Mouse (Mus musculus) heart, embryonic 16.5 days (tissue): ENCODE measurements at regions not wholly inside any gene's neighbourhood (a gene's known extent, or its start where the extent isn't known, plus 50 kb on each side); places are given as distances from the start of the nearest gene placed in this dataset.
A peak's percentile ranks its signal among the peaks of the same experiment; 100 is the strongest.

Experiments used
- ATAC-seq: fragments of 200-750 bp; cut with Nextera tagmentation; replicated peaks from 2 replicates; pipeline ENCODE4 v1.8.0; 2017; ENCODE audit warnings: moderate number of reproducible peaks; ENCODE audit not compliant: insufficient read depth, low FRiP score; ENCODE audit errors: extremely low read depth
- H3K27ac ChIP-seq: fragments of 300-500 bp; sonication (generic); 2 replicates; pipeline ENCODE4 v1.5.1; 2014; ENCODE audit warnings: mild to moderate bottlenecking, low read length, control low read depth, moderate library complexity
- H3K27me3 ChIP-seq: fragments of 300-500 bp; sonication (generic); 2 replicates; pipeline ENCODE4 v1.6.1; 2014; ENCODE audit warnings: low read length, mixed read lengths; ENCODE audit not compliant: control insufficient read depth, insufficient read depth
- H3K36me3 ChIP-seq: fragments of 300-500 bp; sonication (generic); 2 replicates; pipeline ENCODE4 v1.6.1; 2014; ENCODE audit not compliant: control insufficient read depth, insufficient read depth
- H3K4me1 ChIP-seq: fragments of 300-500 bp; sonication (generic); 2 replicates; pipeline ENCODE4 v1.6.1; 2014; ENCODE audit warnings: low read length, mixed read lengths; ENCODE audit not compliant: control insufficient read depth, insufficient read depth
- H3K4me2 ChIP-seq: fragments of 300-500 bp; sonication (generic); 2 replicates; pipeline ENCODE4 v1.6.1; 2014; ENCODE audit warnings: low read depth, mild to moderate bottlenecking, control low read depth, low read length
- H3K4me3 ChIP-seq: fragments of 300-500 bp; sonication (generic); 2 replicates; pipeline ENCODE4 v1.5.1; 2014; ENCODE audit warnings: mild to moderate bottlenecking, control low read depth, low read length
- H3K9ac ChIP-seq: fragments of 300-500 bp; sonication (generic); 2 replicates; pipeline ENCODE4 v1.6.1; 2014; ENCODE audit warnings: low read length, control low read depth
- H3K9me3 ChIP-seq: fragments of 300-500 bp; sonication (generic); replicated peaks from 2 replicates; pipeline ENCODE4 v1.6.1; 2016; ENCODE audit warnings: low read length; ENCODE audit not compliant: control insufficient read depth
- WGBS: fragments of 180-500 bp; shearing (Covaris S2); extraction: QIAGEN DNeasy Blood & Tissue Kit; methylation state at CpG from one replicate; pipeline ENCODE4 v1.1.7; 2014; 5-methylcytosine and 5-hydroxymethylcytosine counted together

DNA sequence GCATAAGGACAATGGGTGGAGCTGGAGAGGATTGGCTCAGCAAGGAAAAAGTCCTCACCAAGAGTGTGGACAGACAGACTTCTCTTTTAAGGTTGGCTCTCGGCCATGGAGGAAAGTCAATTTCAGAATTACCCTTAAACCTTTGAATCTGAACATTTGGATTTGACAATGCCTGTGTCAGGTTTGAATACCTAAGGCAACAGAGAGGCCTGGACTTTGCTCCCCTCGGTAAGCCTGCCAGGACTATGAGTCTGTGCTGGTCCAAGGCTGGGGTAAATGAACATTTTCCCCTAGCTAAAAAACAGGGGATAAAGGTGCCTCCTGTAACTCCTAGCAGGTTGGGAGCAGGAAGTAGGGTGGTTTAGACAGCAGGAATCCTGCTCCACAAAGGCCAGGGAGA lies 68.8 kb upstream of the Slc6a6 start:
- H3K9ac ChIP-seq: no peak overlapping the region
- WGBS: 70% methylated on average over 2 of the region's 2 CpGs

DNA sequence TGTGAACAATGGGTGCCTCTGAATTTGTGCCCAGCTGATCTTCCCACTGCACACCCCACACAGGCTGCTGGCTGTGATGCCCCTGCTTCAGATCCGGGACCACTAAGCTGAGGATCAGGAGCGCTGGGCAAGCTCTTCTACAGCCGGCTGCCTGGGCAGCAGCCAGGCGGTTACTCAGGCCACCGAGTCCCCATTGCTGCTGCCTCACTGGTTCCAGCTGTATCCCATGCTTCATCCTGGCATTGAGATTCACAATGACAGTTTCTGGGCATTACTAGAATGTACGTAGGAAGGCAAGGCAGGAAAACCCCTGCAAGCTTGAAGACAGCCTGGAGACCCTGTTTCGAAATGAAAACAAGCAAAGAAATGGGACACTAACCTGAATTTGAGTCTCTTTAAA lies 67.3 kb upstream of the Slc6a6 start:
- Histone ChIP-seq H3K9me3 (peaks cover 5% of the 10 kb centered on the region), H3K9ac (no peak overlapping the region; the same call in 1 of the 2 replicates), H3K4me3 (peak overlapping the region; percentile 41), H3K27me3 (no peaks in the 10 kb centered on the region), H3K27ac (no peak overlapping the region), H3K4me1 (peaks cover 20% of the 10 kb centered on the region), H3K36me3 (no peaks in the 10 kb centered on the region), H3K4me2 (peak overlapping the region; percentile 53)
- ATAC-seq: no peak
- WGBS: 70% methylated on average over 7 of the region's 7 CpGs

More for the DNA sequence above, 68.8 kb upstream of the Slc6a6 start:
- H3K36me3 ChIP-seq: no peaks in the 10 kb centered on the region
- no peak overlapping the region for H3K27ac ChIP-seq
- H3K27me3 ChIP-seq: no peaks in the 10 kb centered on the region
- H3K9me3 ChIP-seq: peaks cover 5% of the 10 kb centered on the region
- no peak overlapping the region for H3K4me2 ChIP-seq
- ATAC-seq: no peak
- H3K4me3 ChIP-seq: no peak overlapping the region
- peaks cover 15% of the 10 kb centered on the region for H3K4me1 ChIP-seq

DNA sequence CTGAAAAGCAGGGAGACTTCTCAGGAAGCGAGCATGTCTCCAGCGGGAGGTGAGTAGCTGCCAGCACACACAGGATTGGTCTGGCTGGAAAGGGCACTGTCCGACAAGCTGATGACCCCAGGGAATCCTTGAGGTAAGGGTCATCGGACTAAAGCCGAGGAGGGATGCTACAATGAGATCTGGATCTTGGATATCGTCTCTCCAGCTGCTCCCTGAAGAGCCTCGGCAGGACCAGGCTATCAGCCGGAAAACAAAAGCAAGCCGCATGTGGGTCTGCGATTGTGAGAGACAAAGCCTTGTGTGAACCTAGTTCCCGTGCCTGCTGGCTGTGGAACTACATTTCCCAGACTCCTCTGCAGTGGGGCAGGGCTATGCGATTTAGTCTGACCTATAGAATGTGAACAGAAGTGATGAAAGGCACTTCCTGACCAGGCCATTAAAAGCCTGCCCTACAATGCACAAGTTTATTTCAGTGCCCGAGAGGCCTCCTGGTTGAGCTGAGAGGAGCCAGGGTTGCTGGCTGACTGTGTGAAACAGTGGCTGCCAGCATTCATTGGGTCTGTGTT lies 66.7 kb upstream of the Slc6a6 start:
- 2% methylated on average over 13 of the region's 13 CpGs for WGBS
- Histone ChIP-seq H3K9ac (peak overlapping the region; percentile 51), H3K9me3 (peaks cover 5% of the 10 kb centered on the region)

GRCm38 (mm10) chr6:91617685-91618084 lies 66.2 kb upstream of the Slc6a6 start:
- Histone ChIP-seq H3K36me3 (no peaks in the 10 kb centered on the region), H3K4me1 (peaks cover 20% of the 10 kb centered on the region), H3K27me3 (no peaks in the 10 kb centered on the region), H3K27ac (peak overlapping the region; percentile 68), H3K4me3 (0 out of 2 replicates have a peak overlapping the region, but pooled peaks have one; percentile 41), H3K9ac (peak overlapping the region; percentile 51), H3K9me3 (peaks cover 4% of the 10 kb centered on the region), H3K4me2 (peak overlapping the region; percentile 53)
- no peak; the same call in 1 of the 2 replicates for ATAC-seq
- 46% methylated on average over 10 of the region's 10 CpGs for WGBS

More for the DNA sequence above, 66.7 kb upstream of the Slc6a6 start:
- Histone ChIP-seq H3K36me3 (no peaks in the 10 kb centered on the region), H3K4me3 (peak overlapping the region; percentile 41), H3K27ac (peak overlapping the region; percentile 68), H3K4me1 (peaks cover 20% of the 10 kb centered on the region), H3K4me2 (peak overlapping the region; percentile 53), H3K27me3 (no peaks in the 10 kb centered on the region)
- peak; percentile 91 for ATAC-seq

- 82% methylated on average over 6 of the region's 6 CpGs for WGBS
- Histone ChIP-seq H3K4me1 (peaks cover 20% of the 10 kb centered on the region), H3K27ac (no peak overlapping the region), H3K4me3 (no peak overlapping the region), H3K9ac (no peak overlapping the region), H3K27me3 (no peaks in the 10 kb centered on the region), H3K36me3 (no peaks in the 10 kb centered on the region), H3K4me2 (no peak overlapping the region), H3K9me3 (no peaks in the 10 kb centered on the region)
- no peak for ATAC-seq
Observed at GRCm38 (mm10) chr6:91619009-91619408, 64.8 kb upstream of the Slc6a6 start.

GRCm38 (mm10) chr6:91619735-91620732 lies 63.8 kb upstream of the Slc6a6 start:
- no peak overlapping the region for H3K4me2 ChIP-seq
- peaks cover 20% of the 10 kb centered on the region for H3K4me1 ChIP-seq
- no peaks in the 10 kb centered on the region for H3K9me3 ChIP-seq
- 62% methylated on average over 13 of the region's 13 CpGs for WGBS
- H3K36me3 ChIP-seq: no peaks in the 10 kb centered on the region
- H3K4me3 ChIP-seq: no peak overlapping the region
- H3K27ac ChIP-seq: no peak overlapping the region
- no peak for ATAC-seq
- no peaks in the 10 kb centered on the region for H3K27me3 ChIP-seq
- no peak overlapping the region for H3K9ac ChIP-seq

GRCm38 (mm10) chr6:91621437-91621836 lies 62.4 kb upstream of the Slc6a6 start:
- Histone ChIP-seq H3K4me2 (no peak overlapping the region), H3K27ac (no peak overlapping the region), H3K27me3 (no peaks in the 10 kb centered on the region), H3K4me1 (peaks cover 20% of the 10 kb centered on the region), H3K4me3 (no peak overlapping the region), H3K9ac (no peak overlapping the region), H3K9me3 (no peaks in the 10 kb centered on the region), H3K36me3 (no peaks in the 10 kb centered on the region)
- ATAC-seq: no peak
- 86% methylated on average over 3 of the region's 3 CpGs for WGBS

GRCm38 (mm10) chr6:91622425-91622824 lies 61.4 kb upstream of the Slc6a6 start:
- H3K9ac ChIP-seq: no peak overlapping the region
- H3K4me2 ChIP-seq: no peak overlapping the region
- H3K4me1 ChIP-seq: peaks cover 15% of the 10 kb centered on the region
- ATAC-seq: no peak
- no peak overlapping the region for H3K4me3 ChIP-seq
- H3K27me3 ChIP-seq: no peaks in the 10 kb centered on the region
- WGBS: 40% methylated on average over 3 of the region's 3 CpGs
- H3K36me3 ChIP-seq: no peaks in the 10 kb centered on the region
- no peak overlapping the region for H3K27ac ChIP-seq
- no peaks in the 10 kb centered on the region for H3K9me3 ChIP-seq

GRCm38 (mm10) chr6:91623646-91624045 lies 60.2 kb upstream of the Slc6a6 start:
- no peaks in the 10 kb centered on the region for H3K27me3 ChIP-seq
- 84% methylated on average over 4 of the region's 4 CpGs for WGBS
- no peak for ATAC-seq
- H3K4me3 ChIP-seq: no peak overlapping the region
- H3K36me3 ChIP-seq: no peaks in the 10 kb centered on the region
- no peak overlapping the region for H3K9ac ChIP-seq
- H3K27ac ChIP-seq: no peak overlapping the region
- no peaks in the 10 kb centered on the region for H3K9me3 ChIP-seq
- H3K4me2 ChIP-seq: no peak overlapping the region
- peaks cover 10% of the 10 kb centered on the region for H3K4me1 ChIP-seq
